Mouse (Mus musculus): ENCODE measurements around the gene Heatr3. TPM values are rescaled to one million over a fixed set of nuclear protein-coding genes. Genes with fewer than 3 reads are reported as not detected.

The Heatr3 gene
- polyA plus RNA-seq, 1 experiment from 2014 or later: 32.5 TPM

DNA sequence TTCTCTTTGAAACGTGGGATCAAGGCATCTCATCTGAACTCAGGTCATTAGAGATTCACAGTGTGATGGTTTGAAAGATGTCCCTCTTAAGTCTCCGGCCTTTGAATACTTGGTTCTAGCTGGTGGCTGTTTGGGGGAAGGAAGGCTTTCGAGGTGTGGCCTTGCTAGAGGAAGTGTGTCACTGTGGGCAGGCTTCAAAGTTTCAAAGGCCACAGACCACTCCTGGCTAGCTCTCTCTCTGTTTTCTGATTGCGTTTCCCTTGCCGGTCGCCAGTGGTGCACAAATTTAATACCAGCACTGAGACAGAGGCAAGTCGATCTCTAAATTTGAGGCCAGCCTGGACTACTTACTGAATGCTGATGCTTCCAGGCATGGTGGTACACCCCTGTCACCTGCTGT lies 37.6 kb downstream of the Heatr3 start:
- H3K4me1 ChIP-seq (replicated peaks; ENCODE audit: control insufficient read depth, insufficient read depth, low read length): no peaks in the 10 kb centered on the region
- ATAC-seq (ENCODE audit: low read depth): no peak
- no peaks in the 10 kb centered on the region for H3K27me3 ChIP-seq (ENCODE audit: control insufficient read depth, insufficient read depth, low read depth, low read length)
- no peak overlapping the region for H3K9ac ChIP-seq (ENCODE audit: low read length)
- no peaks in the 10 kb centered on the region for H3K9me3 ChIP-seq (ENCODE audit: control insufficient read depth, low read length)
- H3K27ac ChIP-seq (ENCODE audit: low read length): no peak overlapping the region
- peaks cover 10% of the 10 kb centered on the region for H3K36me3 ChIP-seq (ENCODE audit: control insufficient read depth, insufficient read depth, low read length)
- H3K4me3 ChIP-seq (ENCODE audit: low read length): no peak overlapping the region
- no peak overlapping the region for H3K4me2 ChIP-seq (ENCODE audit: low read depth, low read length)
- 84% methylated on average over 7 of the region's 7 CpGs for WGBS

- Histone ChIP-seq H3K27ac (ENCODE audit: low read length) (no peak overlapping the region), H3K4me2 (ENCODE audit: low read depth, low read length) (no peak overlapping the region), H3K36me3 (ENCODE audit: control insufficient read depth, insufficient read depth, low read length) (0 out of 2 replicates have a peak, but pooled peaks cover 2% of the 10 kb centered on the region), H3K27me3 (ENCODE audit: control insufficient read depth, insufficient read depth, low read depth, low read length) (no peaks in the 10 kb centered on the region), H3K4me3 (ENCODE audit: low read length) (no peak overlapping the region), H3K9me3 (ENCODE audit: control insufficient read depth, low read length) (no peaks in the 10 kb centered on the region), H3K9ac (ENCODE audit: low read length) (no peak overlapping the region), H3K4me1 (replicated peaks; ENCODE audit: control insufficient read depth, insufficient read depth, low read length) (no peaks in the 10 kb centered on the region)
- WGBS: 77% methylated on average over 8 of the region's 8 CpGs
- ATAC-seq (ENCODE audit: low read depth): no peak
Measured at GRCm38 (mm10) chr8:88177291-88177690, 39.6 kb downstream of the Heatr3 start.

DNA sequence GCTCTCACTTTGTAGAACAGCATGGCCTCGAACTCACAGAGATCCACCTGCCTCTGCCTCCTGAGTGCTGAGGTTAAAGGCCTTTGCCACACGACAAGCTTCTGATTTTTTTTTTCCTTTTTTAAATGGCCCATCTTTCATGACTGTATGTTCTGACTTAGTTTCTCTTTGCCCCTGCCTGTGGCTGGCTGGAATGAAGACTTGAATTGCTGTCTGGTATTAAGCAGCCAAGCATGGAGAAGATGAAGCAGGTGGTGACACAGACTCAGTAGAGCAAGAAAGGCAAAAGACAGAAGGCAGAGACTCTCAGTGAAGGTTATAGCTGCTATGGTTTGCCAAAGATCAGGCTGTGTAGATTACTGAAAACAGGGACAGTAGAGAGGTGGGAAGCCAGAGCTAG lies 45.5 kb downstream of the Heatr3 start:
- WGBS: 82% methylated on average over 2 of the region's 2 CpGs

DNA sequence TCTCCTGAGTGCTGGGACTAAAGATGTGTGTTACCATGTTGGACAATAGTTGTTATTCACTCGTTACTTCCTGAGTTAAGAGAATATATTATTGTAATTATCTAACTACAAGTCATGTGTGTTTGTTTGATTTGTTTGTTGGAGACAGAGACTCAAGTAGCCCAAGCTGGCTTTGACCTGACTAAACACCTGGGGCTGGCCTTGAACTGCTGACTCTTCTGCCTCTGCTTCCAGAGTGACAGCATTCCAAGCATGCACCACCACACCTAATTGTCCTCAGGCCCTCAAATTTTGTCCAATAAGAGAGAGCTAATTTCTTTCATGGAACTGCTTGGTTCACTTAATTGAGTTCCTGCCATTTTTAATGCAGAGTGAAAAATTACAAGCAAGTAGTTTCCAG lies 47.3 kb downstream of the Heatr3 start:
- no peak overlapping the region for H3K9ac ChIP-seq (ENCODE audit: low read length)
- WGBS: 79% methylated on average over 1 of the region's 1 CpGs

More for the DNA sequence above, 45.5 kb downstream of the Heatr3 start:
- Histone ChIP-seq H3K9me3 (ENCODE audit: control insufficient read depth, low read length) (no peaks in the 10 kb centered on the region), H3K4me1 (replicated peaks; ENCODE audit: control insufficient read depth, insufficient read depth, low read length) (no peaks in the 10 kb centered on the region), H3K4me2 (ENCODE audit: low read depth, low read length) (no peak overlapping the region), H3K4me3 (ENCODE audit: low read length) (no peak overlapping the region), H3K9ac (ENCODE audit: low read length) (no peak overlapping the region), H3K36me3 (ENCODE audit: control insufficient read depth, insufficient read depth, low read length) (no peaks in the 10 kb centered on the region), H3K27me3 (ENCODE audit: control insufficient read depth, insufficient read depth, low read depth, low read length) (no peaks in the 10 kb centered on the region), H3K27ac (ENCODE audit: low read length) (no peak overlapping the region)
- ATAC-seq (ENCODE audit: low read depth): no peak

GRCm38 (mm10) chr8:88185716-88186115 lies 48.1 kb downstream of the Heatr3 start:
- Histone ChIP-seq H3K9me3 (ENCODE audit: control insufficient read depth, low read length) (no peaks in the 10 kb centered on the region), H3K4me3 (ENCODE audit: low read length) (no peak overlapping the region), H3K9ac (ENCODE audit: low read length) (no peak overlapping the region), H3K27ac (ENCODE audit: low read length) (no peak overlapping the region), H3K4me2 (ENCODE audit: low read depth, low read length) (no peak overlapping the region), H3K4me1 (replicated peaks; ENCODE audit: control insufficient read depth, insufficient read depth, low read length) (no peaks in the 10 kb centered on the region), H3K27me3 (ENCODE audit: control insufficient read depth, insufficient read depth, low read depth, low read length) (no peaks in the 10 kb centered on the region), H3K36me3 (ENCODE audit: control insufficient read depth, insufficient read depth, low read length) (no peaks in the 10 kb centered on the region)
- 74% methylated on average over 6 of the region's 6 CpGs for WGBS
- no peak for ATAC-seq (ENCODE audit: low read depth)

More for the DNA sequence above, 47.3 kb downstream of the Heatr3 start:
- Histone ChIP-seq H3K4me3 (ENCODE audit: low read length) (no peak overlapping the region), H3K27me3 (ENCODE audit: control insufficient read depth, insufficient read depth, low read depth, low read length) (no peaks in the 10 kb centered on the region), H3K36me3 (ENCODE audit: control insufficient read depth, insufficient read depth, low read length) (no peaks in the 10 kb centered on the region), H3K9me3 (ENCODE audit: control insufficient read depth, low read length) (no peaks in the 10 kb centered on the region), H3K4me2 (ENCODE audit: low read depth, low read length) (no peak overlapping the region), H3K27ac (ENCODE audit: low read length) (no peak overlapping the region), H3K4me1 (replicated peaks; ENCODE audit: control insufficient read depth, insufficient read depth, low read length) (no peaks in the 10 kb centered on the region)
- ATAC-seq (ENCODE audit: low read depth): no peak

DNA sequence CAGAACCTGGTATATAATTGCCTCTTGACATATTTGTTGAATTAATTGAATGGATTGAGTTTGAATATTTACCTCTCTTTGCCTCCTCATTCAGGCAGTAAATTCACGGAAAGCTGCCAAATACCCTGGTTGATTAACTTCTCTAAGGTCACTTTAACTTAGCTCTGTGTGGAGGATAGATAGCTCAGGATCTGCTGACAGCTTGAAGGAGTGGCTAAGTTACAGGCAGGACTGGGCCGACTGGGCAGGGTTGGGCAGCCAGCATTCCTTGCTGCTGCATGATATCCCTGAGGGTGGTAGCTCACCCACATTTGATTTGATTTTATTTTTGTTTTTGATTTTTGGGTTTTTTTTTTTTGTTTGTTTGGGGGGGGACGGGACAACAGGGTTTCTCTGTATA lies 59.7 kb downstream of the Heatr3 start:
- no peak overlapping the region for H3K9ac ChIP-seq (ENCODE audit: low read length)
- peaks cover 19% of the 10 kb centered on the region for H3K4me1 ChIP-seq (replicated peaks; ENCODE audit: control insufficient read depth, insufficient read depth, low read length)
- no peak overlapping the region for H3K4me3 ChIP-seq (ENCODE audit: low read length)
- H3K4me2 ChIP-seq (ENCODE audit: low read depth, low read length): no peak overlapping the region
- no peak overlapping the region for H3K27ac ChIP-seq (ENCODE audit: low read length)
- no peaks in the 10 kb centered on the region for H3K36me3 ChIP-seq (ENCODE audit: control insufficient read depth, insufficient read depth, low read length)
- H3K27me3 ChIP-seq (ENCODE audit: control insufficient read depth, insufficient read depth, low read depth, low read length): no peaks in the 10 kb centered on the region
- H3K9me3 ChIP-seq (ENCODE audit: control insufficient read depth, low read length): no peaks in the 10 kb centered on the region
- no peak for ATAC-seq (ENCODE audit: low read depth)
- WGBS: 42% methylated on average over 3 of the region's 3 CpGs

GRCm38 (mm10) chr8:88198551-88198944 lies 60.9 kb downstream of the Heatr3 start:
- Histone ChIP-seq H3K27me3 (ENCODE audit: control insufficient read depth, insufficient read depth, low read depth, low read length) (no peaks in the 10 kb centered on the region), H3K9me3 (ENCODE audit: control insufficient read depth, low read length) (no peaks in the 10 kb centered on the region), H3K36me3 (ENCODE audit: control insufficient read depth, insufficient read depth, low read length) (no peaks in the 10 kb centered on the region), H3K4me1 (replicated peaks; ENCODE audit: control insufficient read depth, insufficient read depth, low read length) (peaks cover 21% of the 10 kb centered on the region), H3K4me2 (ENCODE audit: low read depth, low read length) (peak overlapping the region; percentile 94), H3K9ac (ENCODE audit: low read length) (peak overlapping the region; percentile 89), H3K4me3 (ENCODE audit: low read length) (peak overlapping the region; percentile 89), H3K27ac (ENCODE audit: low read length) (peak overlapping the region; percentile 86)
- WGBS: under 1% methylated on average over 10 of the region's 10 CpGs
- ATAC-seq (ENCODE audit: low read depth): no peak

DNA sequence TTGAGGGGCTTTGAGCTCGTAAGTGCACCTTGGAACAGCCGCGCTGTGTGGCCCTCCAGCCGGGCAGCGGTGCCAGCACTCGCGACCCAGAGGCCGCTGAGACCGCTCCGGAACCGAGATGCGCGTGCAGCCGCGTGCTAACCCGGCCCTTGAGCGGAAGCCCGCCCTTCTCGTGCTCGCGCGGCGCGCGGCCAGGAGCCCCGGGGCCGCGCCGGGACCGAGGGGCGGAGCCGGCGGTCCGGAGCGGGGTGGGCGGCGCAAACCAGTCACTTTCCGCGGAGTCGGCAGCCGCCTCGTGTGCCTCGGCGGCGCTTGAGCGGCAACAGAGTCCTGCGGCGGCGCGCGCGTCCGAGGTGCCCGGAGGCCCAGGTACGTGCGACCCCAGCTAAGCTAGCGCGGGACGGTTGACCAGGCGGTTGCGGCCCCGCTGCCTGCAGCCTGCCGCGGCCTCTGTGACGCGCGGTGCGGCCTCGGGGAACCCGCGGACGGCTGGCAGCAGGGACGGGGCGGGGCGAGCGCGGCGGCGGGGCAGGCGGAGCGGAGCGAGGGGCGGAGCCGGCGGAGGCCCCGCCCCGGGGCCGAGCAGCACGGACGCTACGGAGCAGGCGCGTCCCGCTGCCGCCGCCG lies 61.4 kb downstream of the Heatr3 start, which contains the start of gene Tent4b:
Tent4b (plus strand) TSS at position 269 of the 627 bp plus-strand sequence.
- H3K27ac ChIP-seq (ENCODE audit: low read length): peak within 1 kb of the TSS; percentile 86
- no peaks in the 10 kb centered on the region for H3K27me3 ChIP-seq (ENCODE audit: control insufficient read depth, insufficient read depth, low read depth, low read length)
- H3K9ac ChIP-seq (ENCODE audit: low read length): peak within 1 kb of the TSS; percentile 89
- ATAC-seq (ENCODE audit: low read depth): peak; percentile 98
- H3K4me3 ChIP-seq (ENCODE audit: low read length): peak within 1 kb of the TSS; percentile 89
- H3K4me1 ChIP-seq (replicated peaks; ENCODE audit: control insufficient read depth, insufficient read depth, low read length): peaks cover 21% of the 10 kb centered on the region
- peak within 1 kb of the TSS; percentile 94 for H3K4me2 ChIP-seq (ENCODE audit: low read depth, low read length)
- under 1% methylated on average over 70 of the region's 97 CpGs for WGBS
- no peaks in the 10 kb centered on the region for H3K9me3 ChIP-seq (ENCODE audit: control insufficient read depth, low read length)
- no peaks in the 10 kb centered on the region for H3K36me3 ChIP-seq (ENCODE audit: control insufficient read depth, insufficient read depth, low read length)

GRCm38 (mm10) chr8:88199700-88200601 lies 62.3 kb downstream of the Heatr3 start:
- H3K36me3 ChIP-seq (ENCODE audit: control insufficient read depth, insufficient read depth, low read length): no peaks in the 10 kb centered on the region
- no peaks in the 10 kb centered on the region for H3K27me3 ChIP-seq (ENCODE audit: control insufficient read depth, insufficient read depth, low read depth, low read length)
- ATAC-seq (ENCODE audit: low read depth): peak; percentile 57
- H3K4me3 ChIP-seq (ENCODE audit: low read length): peak overlapping the region; percentile 89
- no peaks in the 10 kb centered on the region for H3K9me3 ChIP-seq (ENCODE audit: control insufficient read depth, low read length)
- H3K9ac ChIP-seq (ENCODE audit: low read length): peak overlapping the region; percentile 89
- H3K4me2 ChIP-seq (ENCODE audit: low read depth, low read length): peak overlapping the region; percentile 94
- H3K4me1 ChIP-seq (replicated peaks; ENCODE audit: control insufficient read depth, insufficient read depth, low read length): peaks cover 21% of the 10 kb centered on the region
- WGBS: under 1% methylated on average over 71 of the region's 117 CpGs
- peak overlapping the region; percentile 86 for H3K27ac ChIP-seq (ENCODE audit: low read length)
